Mouse (Mus musculus): ENCODE data around the gene Ncs1.

GRCm38 (mm10) chr2:31341726-31342535 is 96.3 kb downstream of the Ncs1 start:
- no peak for TF ChIP-seq CTCF (IDR thresholded peaks at IDR 0.05; ENCODE audit: low read depth)
- TF ChIP-seq EP300 (optimal IDR thresholded peaks at IDR 0.05), result no peak
